Mouse (Mus musculus) heart, postnatal 36 days (tissue): ENCODE data around the gene Chst15. TPM values are rescaled to one million over a fixed set of nuclear protein-coding genes. Genes with fewer than 3 reads are reported as not detected.

ENCODE experiments used
- DNase-seq, 2 experiments: peaks; one replicate each; pipeline ENCODE4 v3.0.0; 2021 to 2022
- intact Hi-C: fragments of 180-260 bp; cut with DNase I; formaldehyde crosslinking; loops from one replicate; pipeline ENCODE4 v1.15.1; 2025
- total RNA-seq, 2 experiments: library from RNA; stranded (reverse); gene quantifications; 2 replicates each; pipeline ENCODE4 v1.2.3; 2021

The Chst15 gene
- total RNA-seq, 2 experiments from 2014 or later: 8.3 to 9.2 TPM

DNA sequence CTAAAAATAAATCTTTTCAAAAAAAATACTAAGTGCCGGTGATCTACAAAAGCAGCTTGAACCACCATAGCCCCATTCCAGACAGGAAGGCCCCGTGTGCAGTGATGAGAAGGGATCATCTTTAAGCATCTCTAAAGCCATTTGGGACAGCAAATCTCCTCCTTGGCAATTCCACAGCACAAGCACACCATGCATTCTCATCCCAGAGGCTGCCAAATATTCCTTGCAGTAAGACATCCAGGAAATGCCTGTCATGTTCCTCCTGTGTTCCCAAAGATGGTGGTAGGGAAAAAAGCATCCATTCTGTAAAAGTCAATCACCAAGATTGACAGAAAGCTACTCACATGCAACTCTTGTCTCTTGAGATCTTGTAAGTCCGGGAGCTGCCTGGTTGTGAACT is 47.4 kb downstream of the Chst15 start:
- no peak for DNase-seq
- intact Hi-C loops: no loop called here

GRCm38 (mm10) chr7:132267721-132268498 is 49.1 kb downstream of the Chst15 start:
- DNase-seq: no peak
- intact Hi-C loops: no loop called here

DNA sequence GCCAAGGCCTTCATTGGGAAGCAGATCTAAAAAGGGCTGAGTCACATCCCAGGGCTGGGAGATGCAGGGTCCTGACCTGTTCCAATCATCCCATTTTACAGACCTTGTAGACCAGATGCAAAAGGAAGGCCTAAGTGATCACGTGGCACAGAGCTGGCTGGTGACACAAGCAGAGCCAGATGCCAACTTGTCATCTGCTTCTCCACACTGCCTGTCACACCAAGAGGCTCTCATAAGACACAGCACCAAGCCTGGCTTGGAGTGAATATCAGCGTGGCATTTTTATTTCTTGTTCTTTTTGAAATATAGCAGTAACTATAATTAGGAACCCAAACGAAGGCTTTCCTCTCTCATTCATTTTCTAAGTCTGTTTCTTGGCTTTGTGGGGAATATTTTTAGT is 52.3 kb downstream of the Chst15 start:
- intact Hi-C loops: no loop called here
- DNase-seq: no peak

DNA sequence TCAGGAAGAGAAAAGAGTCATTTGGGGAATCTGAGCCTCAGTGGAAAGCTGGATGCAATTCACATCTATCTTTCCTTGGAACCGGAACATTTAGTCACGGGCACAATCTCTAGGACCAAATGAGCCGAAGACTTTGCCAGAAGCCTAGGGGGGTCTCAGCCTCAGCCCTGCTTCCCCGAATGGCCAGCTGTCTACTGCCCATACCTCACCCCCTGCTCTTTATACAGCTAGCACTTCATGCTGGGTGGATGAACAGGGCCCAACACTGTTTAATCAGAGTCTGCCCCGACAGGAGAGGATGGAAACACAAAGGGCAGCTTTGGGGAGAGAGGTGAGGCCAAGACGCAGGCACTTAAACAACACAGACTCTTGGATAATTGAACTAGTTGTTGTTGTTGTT is 53.8 kb downstream of the Chst15 start:
- DNase-seq: no peak
- intact Hi-C loops: no loop called here

DNA sequence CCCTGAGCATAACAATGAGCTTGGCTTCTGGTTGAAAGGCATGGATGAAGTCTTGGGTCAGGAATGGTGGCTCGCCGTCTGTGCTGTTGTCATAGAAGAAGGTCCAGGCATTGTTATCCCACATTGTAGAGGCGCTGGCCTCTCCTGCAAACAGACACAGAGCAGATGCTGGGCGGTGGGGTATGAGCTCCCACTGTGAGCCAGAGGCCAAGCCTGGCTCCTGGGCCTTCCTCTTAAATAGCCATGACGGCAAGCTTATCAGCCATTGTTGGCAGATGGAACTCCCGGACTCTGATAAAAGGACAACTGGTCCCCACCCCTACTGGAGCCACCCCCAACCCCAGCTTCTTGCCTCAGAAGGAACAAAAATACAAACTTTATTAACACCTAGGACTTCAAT is 54.3 kb downstream of the Chst15 start:
- intact Hi-C loops: no loop called here
- no peak for DNase-seq

- DNase-seq: no peak
- intact Hi-C loops: no loop called here
These were observed 55.1 kb downstream of the Chst15 start for GRCm38 (mm10) chr7:132261885-132262284.

DNA sequence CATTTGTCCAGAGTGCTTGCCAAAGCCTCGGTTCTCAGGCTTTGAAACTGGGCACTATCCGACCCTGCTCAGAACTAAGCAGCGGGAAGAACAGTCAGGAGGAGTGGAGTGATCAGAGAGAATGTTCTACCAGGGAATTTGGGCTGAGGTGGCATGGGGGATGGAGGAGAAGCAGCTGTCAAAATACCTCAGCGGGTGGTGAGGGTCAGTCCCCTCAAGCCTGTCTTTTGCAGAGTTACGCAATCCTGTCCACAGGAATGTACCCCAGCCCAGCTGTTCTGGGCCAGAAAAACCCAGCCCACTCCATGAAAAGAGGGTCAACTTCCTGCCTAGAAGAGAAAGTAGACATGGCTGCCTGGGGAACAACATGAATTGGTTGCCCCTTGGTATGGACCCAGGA is 56.4 kb downstream of the Chst15 start:
- intact Hi-C loops: no loop called here
- no peak for DNase-seq

- intact Hi-C loops: no loop called here
- DNase-seq: no peak
These were observed 58.2 kb downstream of the Chst15 start for GRCm38 (mm10) chr7:132258817-132259216.

DNA sequence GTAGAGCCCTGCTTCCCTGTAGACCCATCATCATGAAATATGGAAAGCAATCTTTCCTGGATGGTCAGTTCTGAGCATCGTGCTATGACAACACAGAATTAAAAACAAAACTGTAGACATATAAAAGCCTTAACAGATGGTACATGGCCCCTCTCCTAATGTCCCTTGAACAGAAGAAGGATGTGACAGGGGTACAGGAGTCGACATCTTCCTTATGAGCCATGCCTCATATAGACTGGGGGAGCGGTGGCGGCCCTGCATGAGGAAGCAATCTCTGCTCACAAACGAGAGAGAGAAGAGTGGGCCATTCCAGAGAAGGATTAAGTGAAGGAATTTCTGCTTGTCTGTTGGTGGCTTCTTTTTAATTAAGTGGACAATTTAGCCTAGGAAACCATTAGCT is 58.8 kb downstream of the Chst15 start:
- intact Hi-C loops: no loop called here

DNA sequence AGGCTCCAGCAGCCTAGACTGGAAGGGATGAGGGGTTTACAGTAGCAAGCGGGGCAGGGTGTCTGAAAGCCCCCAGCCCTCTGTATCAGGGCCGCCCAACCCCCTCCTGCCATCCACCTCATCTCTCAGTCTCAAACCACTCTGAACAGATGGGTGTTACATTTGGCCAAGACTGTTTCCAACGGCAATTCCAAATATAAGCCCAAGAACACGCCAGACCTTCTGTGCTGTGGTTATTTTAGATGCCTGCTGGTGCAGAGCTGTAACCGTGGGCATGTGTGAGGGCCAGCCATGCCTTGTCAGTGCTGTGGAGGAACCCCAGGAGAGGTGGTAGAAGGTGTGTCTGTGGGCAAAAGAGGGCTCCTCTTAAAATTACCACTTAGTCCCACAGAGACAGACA is 63.5 kb downstream of the Chst15 start:
- intact Hi-C loops: no loop called here
- no peak for DNase-seq

More for the DNA sequence above, 58.8 kb downstream of the Chst15 start:
- DNase-seq: no peak

DNA sequence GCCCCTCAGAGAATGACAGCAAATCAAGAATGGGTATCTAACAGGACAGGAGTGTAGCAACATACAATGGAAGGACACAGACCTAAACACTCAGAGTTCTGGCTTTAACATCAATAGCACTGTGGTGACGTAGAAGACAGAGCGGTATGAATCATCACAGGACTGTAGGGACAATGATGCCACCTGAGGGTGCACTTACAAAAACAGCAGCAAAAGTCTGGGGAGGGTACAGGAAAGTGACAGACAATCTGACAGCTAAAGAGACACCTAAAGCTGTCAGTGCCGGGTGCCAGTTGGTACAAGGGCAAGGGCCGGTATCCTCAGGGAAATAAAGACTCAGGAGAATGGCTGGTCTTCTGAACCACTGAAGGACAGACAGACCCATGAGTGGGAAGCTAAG is 64.0 kb downstream of the Chst15 start:
- intact Hi-C loops: no loop called here
- DNase-seq: no peak

DNA sequence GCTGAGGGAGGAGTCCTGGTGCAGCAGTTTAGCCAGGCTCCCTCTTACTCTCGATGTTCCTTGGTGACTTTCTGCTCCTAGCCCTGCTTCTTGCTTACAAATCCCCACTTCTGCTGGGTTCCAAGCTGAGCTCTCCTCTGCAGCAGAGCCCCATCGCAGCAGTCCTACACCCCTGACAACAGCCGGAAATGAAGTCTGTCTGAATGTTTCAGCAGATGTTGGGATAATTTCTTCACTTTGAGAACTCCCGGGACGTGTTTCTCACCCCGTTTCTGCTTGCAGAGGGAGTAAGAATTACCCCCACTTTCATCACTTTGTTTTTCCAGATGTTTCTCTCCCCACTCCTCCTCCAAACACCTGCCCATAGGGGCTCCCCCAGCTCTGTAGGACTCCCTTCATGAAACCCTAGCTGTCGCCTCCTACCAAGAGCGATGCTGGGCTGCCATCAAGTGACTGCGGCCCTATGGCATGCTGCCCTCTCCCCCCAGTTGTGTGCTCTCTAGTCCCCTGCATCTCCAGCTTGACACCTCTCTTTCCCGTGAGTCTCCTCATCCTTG is 67.4 kb downstream of the Chst15 start:
- intact Hi-C loops: no loop called here
- DNase-seq: no peak

DNA sequence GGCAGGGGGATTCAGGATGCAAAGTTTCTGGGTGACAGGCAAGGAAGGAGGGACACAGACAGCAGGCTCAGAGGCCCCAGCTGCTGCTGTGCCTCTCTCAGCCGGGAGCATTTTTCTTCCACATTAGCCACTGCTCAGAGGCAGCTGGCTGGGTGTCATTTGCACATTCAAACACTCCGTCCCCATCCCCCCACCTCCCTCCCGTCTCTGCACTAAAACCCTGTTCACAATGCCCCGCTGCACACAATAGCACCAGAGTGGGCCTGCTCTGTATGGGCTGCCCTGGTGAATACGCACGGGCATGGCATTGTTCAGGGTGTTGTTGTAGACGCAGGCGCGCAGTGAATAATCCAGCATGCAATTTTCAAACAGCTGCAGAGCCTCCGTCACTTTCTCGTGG is 69.5 kb downstream of the Chst15 start:
- intact Hi-C loops: no loop called here
- DNase-seq: no peak

DNA sequence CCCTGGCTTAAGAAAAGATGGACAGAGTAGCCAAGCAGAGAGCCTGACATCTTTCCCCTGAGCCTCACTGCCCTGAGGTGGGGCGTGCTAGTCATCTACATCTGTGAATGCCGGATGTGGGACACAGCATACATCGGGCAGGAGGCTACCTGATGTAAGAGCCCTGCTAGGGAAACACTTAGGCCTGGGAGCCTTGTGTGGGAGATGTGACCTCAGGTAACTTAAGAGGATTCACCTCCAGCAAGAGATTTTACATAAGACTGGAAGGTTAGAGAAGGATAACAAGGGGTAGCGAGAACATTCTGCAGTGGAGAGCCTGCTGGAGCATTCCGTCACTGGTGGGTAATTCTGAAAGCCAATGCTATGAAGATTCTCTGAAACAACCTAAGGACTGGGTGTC is 69.9 kb downstream of the Chst15 start:
- intact Hi-C loops: no loop called here
- DNase-seq: no peak

- intact Hi-C loops: loop anchor here (1.0 kb wide), 1 partner anchor 70 kb away; no protein-coding TSS in a partner anchor
- no peak for DNase-seq
These were observed 71.3 kb downstream of the Chst15 start for GRCm38 (mm10) chr7:132245730-132246129.

DNA sequence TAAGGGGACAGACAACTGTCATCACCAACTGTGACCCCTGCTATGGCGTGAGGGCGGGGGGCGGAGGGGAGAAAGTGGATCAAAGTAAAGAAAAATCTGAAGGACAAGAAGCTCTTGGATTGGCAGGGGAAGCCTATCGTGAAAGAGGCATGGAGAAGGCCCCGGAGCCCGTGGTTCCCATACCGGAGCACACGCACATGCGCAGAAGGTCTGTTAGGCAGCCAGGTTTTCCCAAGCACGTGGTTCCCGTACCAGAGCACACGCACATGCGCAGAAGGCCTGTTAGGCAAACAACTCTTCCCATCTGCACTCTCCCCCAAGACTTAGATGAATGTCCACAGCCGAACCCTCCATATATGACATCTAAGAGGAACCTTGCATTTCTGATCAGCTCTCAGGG is 72.4 kb downstream of the Chst15 start:
- no peak for DNase-seq
- intact Hi-C loops: no loop called here

DNA sequence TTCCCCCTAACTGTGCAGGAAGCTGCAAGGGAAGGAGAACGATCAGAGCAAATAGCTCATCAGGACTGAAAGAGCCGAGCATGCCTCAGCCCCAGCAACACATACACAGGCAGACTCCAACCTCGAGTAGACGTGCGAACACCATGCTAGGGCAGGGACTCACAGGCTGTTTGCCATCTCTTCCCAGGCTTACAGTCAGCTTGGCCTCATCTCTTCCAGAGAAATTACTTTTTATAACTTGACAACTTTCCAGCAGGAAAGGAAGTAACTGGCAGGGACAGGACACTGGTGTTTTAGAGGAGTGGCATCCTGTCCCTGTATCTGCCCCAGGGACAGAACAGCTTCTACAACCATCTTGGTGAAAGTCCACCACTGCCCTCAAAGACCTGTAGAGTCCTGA is 73.8 kb downstream of the Chst15 start:
- intact Hi-C loops: no loop called here
- DNase-seq: no peak

DNA sequence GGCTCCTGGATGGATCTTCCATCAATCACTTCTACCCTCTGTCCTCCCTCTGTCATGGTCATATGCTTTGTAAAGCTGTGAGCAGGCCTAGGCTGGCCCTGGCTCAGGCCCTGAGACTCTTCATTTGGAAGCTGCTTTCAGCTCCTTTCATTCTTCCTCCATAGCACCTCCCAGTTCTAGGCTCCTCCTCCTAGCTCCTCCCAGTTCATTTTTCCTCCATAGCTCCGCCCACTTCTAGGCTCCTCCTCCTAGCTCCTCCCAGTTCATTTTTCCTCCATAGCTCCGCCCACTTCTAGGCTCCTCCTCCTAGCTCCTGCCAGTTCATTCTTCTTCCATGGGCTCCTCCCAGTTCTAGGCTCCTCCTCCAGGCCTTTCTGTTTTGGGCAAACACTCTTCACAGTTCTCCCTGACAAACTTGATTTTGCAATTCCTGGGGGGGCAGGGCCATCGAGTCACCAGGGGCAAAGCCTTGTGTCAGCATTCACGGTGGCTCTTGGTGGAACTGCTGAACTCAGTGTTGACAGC is 74.3 kb downstream of the Chst15 start:
- DNase-seq: no peak
- intact Hi-C loops: no loop called here

GRCm38 (mm10) chr7:132238921-132239320 is 78.1 kb downstream of the Chst15 start:
- intact Hi-C loops: loop anchor here (5.0 kb wide), 1 partner anchor 183 kb away; no protein-coding TSS in a partner anchor
- no peak for DNase-seq

DNA sequence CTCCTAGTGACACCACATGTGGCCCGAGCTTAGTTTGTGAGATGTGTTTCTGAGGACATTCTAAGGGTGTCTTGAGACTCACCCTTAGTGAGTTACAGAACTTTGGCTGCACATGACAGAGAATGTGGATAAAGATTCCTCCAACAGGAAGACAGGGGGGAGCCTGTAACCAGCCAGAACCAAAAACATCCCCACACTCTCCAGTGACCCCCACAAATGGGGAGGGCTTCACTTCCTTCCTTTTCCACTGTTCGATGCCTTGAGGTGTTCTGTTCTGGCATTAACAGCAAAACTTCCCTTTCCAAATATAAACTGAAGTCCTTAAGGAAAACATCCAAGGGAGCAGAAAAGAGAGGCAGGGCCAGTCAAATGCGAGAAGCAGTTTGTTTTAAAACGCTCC is 79.8 kb downstream of the Chst15 start:
- intact Hi-C loops: loop anchor here (5.0 kb wide), 1 partner anchor 185 kb away; no protein-coding TSS in a partner anchor
- peak in 1 of 2 experiments; percentile 25 for DNase-seq

- DNase-seq: no peak
- intact Hi-C loops: loop anchor here (5.0 kb wide), 1 partner anchor 186 kb away; no protein-coding TSS in a partner anchor
These were observed 80.2 kb downstream of the Chst15 start for GRCm38 (mm10) chr7:132236789-132237188.

- DNase-seq: no peak
- intact Hi-C loops: no loop called here
These were observed 82.8 kb downstream of the Chst15 start for GRCm38 (mm10) chr7:132234250-132234649.
